Mouse (Mus musculus): ENCODE results near the gene Tbc1d30. TPM values are rescaled to one million over a fixed set of nuclear protein-coding genes. Genes with fewer than 3 reads are reported as not detected.

The Tbc1d30 gene
- polyA plus RNA-seq, 2 experiments, result 0.11 to 0.26 TPM

DNA sequence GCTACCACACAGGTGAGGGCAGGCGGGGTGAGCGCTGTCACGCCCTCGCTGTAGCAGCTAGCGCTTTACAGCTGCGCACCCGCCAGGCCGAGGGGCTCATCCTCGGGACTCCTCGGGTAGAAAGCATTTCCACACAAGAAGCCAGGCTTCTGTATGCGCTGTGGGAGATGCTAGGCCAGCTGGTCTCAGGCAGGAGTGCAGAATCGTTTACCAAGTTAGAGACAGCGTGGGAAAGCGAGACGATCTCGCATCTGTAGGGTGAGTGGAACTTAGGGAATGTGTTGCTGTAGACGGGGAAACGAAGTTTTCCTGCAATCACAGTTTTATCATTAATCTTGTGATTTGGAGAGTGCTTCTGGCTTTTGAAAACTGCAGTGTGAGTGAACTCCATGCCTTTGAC is 30.2 kb upstream of the Tbc1d30 start:
- no peak overlapping the region for H3K27ac ChIP-seq
- DNase-seq (ENCODE audit: low read depth in 3 of 3, low spot score in 3 of 3), result no peak
- H3K9me3 ChIP-seq (ENCODE audit: control insufficient read depth, low read length), result no peaks in the 10 kb centered on the region
- H3K27me3 ChIP-seq (ENCODE audit: control insufficient read depth, insufficient read depth, low read length), result no peaks in the 10 kb centered on the region
- 87% methylated on average over 18 of the region's 18 CpGs for WGBS (ENCODE audit: insufficient replicate concordance)
- no peaks in the 10 kb centered on the region for H3K4me1 ChIP-seq (replicated peaks; ENCODE audit: control insufficient read depth in 2 of 2, insufficient read depth in 2 of 2, low read length in 1 of 2)
- H3K9ac ChIP-seq (replicated peaks), result no peak overlapping the region
- no peak overlapping the region for H3K4me3 ChIP-seq (ENCODE audit: insufficient read depth in 1 of 2, low read depth in 2 of 2, low read length in 2 of 2)
- H3K36me3 ChIP-seq (replicated peaks; ENCODE audit: control insufficient read depth, insufficient read depth, low read depth), result peaks cover 6% of the 10 kb centered on the region
- TF ChIP-seq EP300 (IDR thresholded peaks at IDR 0.05; ENCODE audit: low read depth), result no peak
- no peak for TF ChIP-seq CTCF (IDR thresholded peaks at IDR 0.05; ENCODE audit: low read depth)
- ATAC-seq (ENCODE audit: insufficient read depth), result no peak
- H3K4me2 ChIP-seq (ENCODE audit: low read depth), result no peak overlapping the region

DNA sequence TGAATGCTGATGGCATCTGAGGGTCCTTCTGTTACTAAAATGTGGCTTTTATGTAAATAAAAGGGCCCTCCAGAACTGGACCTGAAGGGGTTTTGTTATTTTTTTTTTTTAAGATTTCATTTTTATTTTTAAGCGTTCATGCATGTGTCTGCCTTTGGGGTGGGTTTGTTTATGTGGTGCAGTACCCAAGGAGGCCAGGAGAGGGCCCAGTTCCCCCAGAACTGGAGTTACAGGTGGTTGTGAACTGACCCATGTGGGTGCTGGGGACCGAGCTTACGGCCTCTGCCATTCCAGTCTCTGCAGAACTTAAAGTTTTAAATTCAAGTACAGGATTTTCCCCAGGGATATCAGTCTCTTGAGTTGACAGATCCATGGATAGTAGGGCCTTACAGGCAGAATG is 28.3 kb upstream of the Tbc1d30 start:
- Histone ChIP-seq H3K9ac (replicated peaks) (no peak overlapping the region), H3K4me2 (ENCODE audit: low read depth) (no peak overlapping the region), H3K4me3 (ENCODE audit: insufficient read depth in 1 of 2, low read depth in 2 of 2, low read length in 2 of 2) (no peak overlapping the region), H3K9me3 (ENCODE audit: control insufficient read depth, low read length) (no peaks in the 10 kb centered on the region), H3K27me3 (ENCODE audit: control insufficient read depth, insufficient read depth, low read length) (no peaks in the 10 kb centered on the region), H3K4me1 (replicated peaks; ENCODE audit: control insufficient read depth in 2 of 2, insufficient read depth in 2 of 2, low read length in 1 of 2) (peaks cover 6 to 13% of the 10 kb centered on the region in 2 experiments), H3K36me3 (replicated peaks; ENCODE audit: control insufficient read depth, insufficient read depth, low read depth) (peaks cover 6% of the 10 kb centered on the region), H3K27ac (no peak overlapping the region)
- DNase-seq (ENCODE audit: low read depth in 3 of 3, low spot score in 3 of 3) (no peak), ATAC-seq (ENCODE audit: insufficient read depth) (no peak)
- TF ChIP-seq CTCF (IDR thresholded peaks at IDR 0.05; ENCODE audit: low read depth) (peak; percentile 44), EP300 (IDR thresholded peaks at IDR 0.05; ENCODE audit: low read depth) (no peak)
- WGBS (ENCODE audit: insufficient replicate concordance), result 83% methylated on average over 3 of the region's 3 CpGs

DNA sequence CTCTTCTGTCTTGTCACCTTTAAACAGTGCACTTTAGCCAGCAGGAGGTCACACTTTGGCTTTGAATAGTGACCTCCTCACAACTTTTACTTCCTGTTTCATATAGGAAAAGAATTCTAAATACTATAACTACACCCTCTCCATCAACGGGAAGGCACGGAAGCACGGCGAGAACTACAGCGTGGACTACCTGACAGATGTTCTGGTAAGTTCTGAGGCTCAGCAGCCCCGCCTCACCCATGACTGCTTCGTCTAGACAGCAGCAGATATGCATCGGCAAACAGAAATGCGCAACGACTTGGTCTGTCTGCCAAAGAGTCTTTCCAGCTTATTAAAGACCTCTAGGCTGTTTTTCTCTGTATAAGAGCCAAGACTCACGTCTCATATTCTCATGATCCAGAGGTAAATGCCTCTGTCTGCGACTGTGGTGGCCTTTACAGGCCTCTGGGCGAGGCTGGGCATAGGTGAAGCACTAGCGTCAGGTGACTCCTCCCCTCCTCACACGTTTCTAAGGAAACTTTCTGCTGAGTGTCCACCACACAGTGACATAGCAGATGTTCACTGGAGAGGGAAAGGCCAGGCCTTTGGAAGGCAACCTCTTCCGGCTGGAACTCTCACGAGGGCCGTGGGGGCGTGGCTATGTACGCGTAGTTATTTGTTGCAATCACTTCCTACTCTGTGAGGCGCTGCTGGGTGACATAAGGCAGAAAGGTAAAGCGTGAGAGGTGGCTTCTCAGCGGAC is 25.6 kb upstream of the Tbc1d30 start:
- ATAC-seq (ENCODE audit: insufficient read depth), result no peak
- peaks cover 6% of the 10 kb centered on the region for H3K36me3 ChIP-seq (replicated peaks; ENCODE audit: control insufficient read depth, insufficient read depth, low read depth)

DNA sequence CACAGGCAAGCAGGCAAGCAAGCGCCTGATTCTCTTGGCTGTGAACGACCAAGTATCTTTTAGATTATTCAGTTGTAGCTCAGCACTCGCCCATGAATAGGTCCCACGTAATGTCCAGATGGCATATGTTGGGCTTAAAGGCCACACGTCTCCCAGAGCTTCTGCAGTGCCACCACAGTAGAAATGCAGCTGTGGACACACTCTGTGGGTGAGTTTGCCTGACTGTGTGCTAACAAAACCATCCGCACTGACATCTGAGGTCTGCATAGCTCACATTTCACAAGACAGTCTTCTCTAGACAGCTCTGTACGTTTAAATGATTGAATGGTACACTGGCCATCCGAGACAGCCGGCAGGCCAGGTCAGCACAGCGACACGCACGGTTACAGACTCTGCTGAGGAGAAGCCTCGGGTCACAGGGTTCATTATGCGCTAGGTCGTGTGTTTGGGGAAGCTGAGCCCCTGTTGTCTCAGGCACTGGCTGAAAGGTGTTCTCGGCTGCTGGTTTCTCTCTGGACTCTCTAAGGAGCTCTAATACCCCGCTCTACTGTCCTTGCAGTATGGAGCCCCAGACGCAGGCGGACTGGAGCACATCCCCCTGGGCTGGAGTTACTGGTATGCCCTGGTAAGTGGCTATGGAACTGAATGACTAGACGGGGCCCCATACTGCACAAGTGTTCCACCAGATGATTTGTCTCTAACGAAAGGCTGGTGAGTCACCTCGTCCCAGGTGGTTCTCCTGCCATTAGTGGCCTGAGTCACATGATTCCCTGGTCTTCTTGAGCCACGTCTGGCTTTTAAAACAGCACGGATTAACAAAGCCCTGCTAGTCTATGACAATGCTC is 24.8 kb upstream of the Tbc1d30 start:
- Histone ChIP-seq H3K9ac (replicated peaks) (no peak overlapping the region), H3K27ac (no peak overlapping the region), H3K9me3 (ENCODE audit: control insufficient read depth, low read length) (no peaks in the 10 kb centered on the region), H3K27me3 (ENCODE audit: control insufficient read depth, insufficient read depth, low read length) (no peaks in the 10 kb centered on the region), H3K4me3 (ENCODE audit: insufficient read depth in 1 of 2, low read depth in 2 of 2, low read length in 2 of 2) (no peak overlapping the region), H3K36me3 (replicated peaks; ENCODE audit: control insufficient read depth, insufficient read depth, low read depth) (peaks cover 6% of the 10 kb centered on the region), H3K4me2 (ENCODE audit: low read depth) (no peak overlapping the region; the same call in 1 of the 2 replicates), H3K4me1 (replicated peaks; ENCODE audit: control insufficient read depth in 2 of 2, insufficient read depth in 2 of 2, low read length in 1 of 2) (peaks cover 6 to 17% of the 10 kb centered on the region in 2 experiments)
- DNase-seq (ENCODE audit: low read depth in 3 of 3, low spot score in 3 of 3), result no peak
- no peak for TF ChIP-seq EP300 (IDR thresholded peaks at IDR 0.05; ENCODE audit: low read depth)
- TF ChIP-seq CTCF (IDR thresholded peaks at IDR 0.05; ENCODE audit: low read depth), result no peak
- no peak for ATAC-seq (ENCODE audit: insufficient read depth)
- WGBS (ENCODE audit: insufficient replicate concordance), result 77% methylated on average over 24 of the region's 24 CpGs

More for the DNA sequence above, 25.6 kb upstream of the Tbc1d30 start:
- 83% methylated on average over 24 of the region's 24 CpGs for WGBS (ENCODE audit: insufficient replicate concordance)
- Histone ChIP-seq H3K9me3 (ENCODE audit: control insufficient read depth, low read length) (no peaks in the 10 kb centered on the region), H3K27me3 (ENCODE audit: control insufficient read depth, insufficient read depth, low read length) (no peaks in the 10 kb centered on the region), H3K4me2 (ENCODE audit: low read depth) (no peak overlapping the region), H3K27ac (no peak overlapping the region), H3K9ac (replicated peaks) (no peak overlapping the region), H3K4me3 (ENCODE audit: insufficient read depth in 1 of 2, low read depth in 2 of 2, low read length in 2 of 2) (no peak overlapping the region), H3K4me1 (replicated peaks; ENCODE audit: control insufficient read depth in 2 of 2, insufficient read depth in 2 of 2, low read length in 1 of 2) (peaks cover 6 to 17% of the 10 kb centered on the region in 2 experiments)
- no peak for DNase-seq (ENCODE audit: low read depth in 3 of 3, low spot score in 3 of 3)
- no peak for TF ChIP-seq EP300 (IDR thresholded peaks at IDR 0.05; ENCODE audit: low read depth)
- no peak for TF ChIP-seq CTCF (IDR thresholded peaks at IDR 0.05; ENCODE audit: low read depth)

Data from liver, embryonic 14.5 days (tissue).